Mouse (Mus musculus): Measurements from ENCODE around the gene Hoxa10.

The Hoxa10 gene

DNA sequence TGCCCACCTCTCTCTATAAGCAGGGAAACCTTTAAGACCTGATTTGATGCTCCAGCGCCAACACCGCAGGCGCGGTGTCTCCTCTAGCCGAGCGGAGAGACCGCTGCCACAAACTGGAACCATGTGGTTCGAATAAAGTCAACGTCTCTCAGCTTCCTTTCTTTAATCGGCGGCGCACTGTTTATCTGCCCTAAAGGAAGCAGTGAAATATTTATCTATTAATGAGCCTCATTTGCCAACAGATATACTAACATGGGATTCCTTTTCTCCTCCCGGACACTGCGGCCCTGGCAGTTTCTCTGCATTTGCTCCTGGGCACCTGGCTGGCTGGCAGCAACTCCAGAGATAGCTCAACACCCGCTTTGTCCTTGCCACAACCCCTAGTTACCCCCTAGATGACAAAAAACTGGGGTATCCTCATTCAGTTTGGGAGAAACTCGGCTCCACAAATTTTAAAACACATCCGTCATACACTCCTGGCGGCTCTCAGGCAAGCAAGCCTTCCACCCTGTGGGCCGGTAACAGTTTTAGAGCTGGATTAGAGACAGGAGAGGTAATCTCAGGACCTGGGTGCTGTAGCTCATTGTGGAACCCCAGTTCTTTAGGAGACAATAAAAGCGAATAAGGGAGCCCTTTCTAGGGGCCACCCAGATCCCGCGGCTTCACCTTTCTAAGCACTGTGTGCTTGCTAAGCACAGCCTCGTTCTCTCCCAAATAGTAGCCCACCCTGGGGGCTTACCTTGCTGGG is 22.6 kb downstream of the Hoxa10 start:
- peak; percentile 50 for DNase-seq (ENCODE audit: low read depth)

DNA sequence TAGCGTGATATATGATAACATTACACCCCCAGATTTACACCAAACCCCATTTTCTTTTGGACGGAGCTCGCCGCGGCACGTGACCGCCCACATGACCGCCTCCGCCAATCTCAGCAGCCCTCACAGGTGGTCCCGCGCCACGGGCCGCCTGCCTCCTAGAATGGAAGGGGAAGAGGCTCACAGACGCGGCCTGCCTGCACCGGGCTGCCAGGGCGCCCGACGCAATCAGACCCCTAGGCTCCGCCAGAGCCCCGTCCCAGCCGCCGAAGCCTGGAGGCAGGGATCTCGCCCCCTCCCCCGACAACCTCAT is 23.2 kb downstream of the Hoxa10 start:
- peak; percentile 71 for DNase-seq (ENCODE audit: low read depth)

DNA sequence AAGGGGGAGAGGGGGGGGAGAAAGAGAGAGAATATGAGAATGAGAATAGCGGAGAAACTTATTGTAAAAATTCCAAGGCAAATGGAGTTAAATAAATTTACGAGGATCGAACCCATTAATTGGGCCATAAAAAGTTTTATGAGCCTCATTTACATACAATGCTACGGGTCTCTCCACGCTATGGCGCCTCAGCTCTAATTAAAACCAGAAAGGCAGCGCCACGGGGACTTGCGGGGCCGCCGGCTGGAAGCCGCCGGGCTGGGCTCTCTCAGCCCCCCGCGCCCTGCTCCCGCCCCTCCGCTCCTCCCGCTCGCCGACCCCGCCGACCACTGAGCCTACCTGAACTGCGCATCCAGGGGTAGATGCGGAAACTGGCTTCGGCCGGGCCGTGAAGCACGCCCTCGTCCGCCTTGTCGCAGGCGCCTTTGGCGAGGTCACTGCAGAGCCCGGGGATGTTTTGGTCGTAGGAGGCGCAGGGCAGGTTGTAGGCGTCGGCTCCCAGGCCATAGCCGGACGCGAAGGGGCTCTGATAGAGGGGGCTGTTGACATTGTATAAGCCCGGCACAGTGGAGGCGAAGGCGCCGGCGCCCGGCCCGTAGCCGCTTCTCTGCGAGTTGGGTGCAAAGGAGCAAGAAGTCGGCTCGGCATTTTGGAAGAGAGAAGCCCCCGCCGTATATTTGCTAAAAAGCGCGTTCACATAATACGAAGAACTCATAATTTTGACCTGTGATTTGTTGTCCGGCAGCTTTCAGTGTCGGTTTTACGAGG is 23.8 kb downstream of the Hoxa10 start:
- peak; percentile 53 for DNase-seq (ENCODE audit: low read depth)

DNA sequence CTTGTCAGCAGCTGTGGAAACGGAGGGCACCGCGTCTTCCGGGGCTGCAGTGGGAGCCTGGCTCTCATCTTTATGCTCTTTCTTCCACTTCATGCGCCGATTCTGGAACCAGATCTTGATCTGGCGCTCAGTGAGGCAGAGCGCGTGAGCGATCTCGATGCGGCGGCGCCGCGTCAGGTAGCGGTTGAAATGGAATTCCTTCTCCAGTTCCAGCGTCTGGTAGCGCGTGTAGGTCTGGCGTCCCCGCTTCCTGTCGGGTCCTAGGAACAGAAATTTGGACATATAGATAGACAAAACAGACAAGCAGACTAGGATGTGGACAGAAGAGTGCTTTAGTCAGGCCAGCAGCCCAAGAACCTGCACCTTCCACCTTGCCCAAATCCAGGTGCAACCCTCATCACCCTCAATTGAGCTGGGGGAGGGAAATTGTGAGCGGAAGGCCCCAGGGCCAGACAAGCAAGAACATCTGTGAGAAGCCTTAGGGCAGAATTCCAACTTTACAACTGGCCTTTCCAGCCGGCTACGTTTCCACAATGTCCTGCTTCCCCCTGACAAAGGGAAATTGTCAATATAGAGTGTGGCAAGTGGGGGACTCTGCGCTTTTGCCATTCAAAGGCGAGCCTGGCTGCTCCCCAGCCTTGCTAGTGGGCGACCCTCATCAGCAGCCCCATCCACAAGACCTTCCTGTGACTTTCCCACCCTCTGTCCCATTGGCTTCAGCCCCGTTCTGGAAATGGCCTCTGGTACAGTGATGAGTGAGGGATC is 24.7 kb downstream of the Hoxa10 start:
- peak; percentile 30 for DNase-seq (ENCODE audit: low read depth)

DNA sequence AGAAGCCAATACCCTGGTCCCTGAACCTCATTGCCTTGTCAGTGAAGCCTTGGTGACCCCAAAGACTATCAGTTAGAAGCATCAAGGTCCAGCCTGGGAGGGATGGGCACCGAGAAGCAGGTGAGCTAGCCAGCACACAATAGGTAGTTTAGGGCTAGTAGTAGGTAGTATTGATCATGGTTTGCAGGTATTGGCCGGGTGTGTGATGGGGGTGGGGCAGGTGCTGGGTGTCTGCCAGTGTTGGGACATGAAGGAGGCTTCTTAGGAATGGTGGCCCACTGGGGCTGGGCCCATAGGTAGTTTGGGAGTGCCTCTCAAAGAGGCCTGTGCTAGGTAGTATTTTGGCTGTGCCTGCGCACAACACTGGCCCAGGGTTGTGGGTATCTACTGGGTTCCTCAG is 25.6 kb downstream of the Hoxa10 start:
- peak; percentile 11 for DNase-seq (ENCODE audit: low read depth)

DNA sequence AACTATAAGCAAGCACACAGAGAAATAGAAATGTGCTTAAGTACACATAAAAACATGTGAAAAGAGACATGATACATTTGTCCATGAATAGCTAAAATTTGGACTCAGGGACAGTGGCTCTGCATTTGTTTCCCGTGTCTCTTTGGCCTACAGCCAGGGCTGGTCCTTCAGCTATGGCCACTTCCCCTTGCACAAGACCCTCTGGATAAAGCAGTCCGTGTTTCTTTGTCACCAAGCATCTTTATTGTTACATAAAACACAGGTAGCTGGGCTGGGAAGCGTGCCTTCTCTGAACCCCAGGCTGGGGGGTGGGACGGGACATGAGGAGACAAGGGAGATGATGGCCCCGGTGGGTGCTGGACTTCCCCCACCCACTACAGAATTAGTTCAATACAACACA is 26.4 kb downstream of the Hoxa10 start:
- DNase-seq (ENCODE audit: low read depth): peak; percentile 17

DNA sequence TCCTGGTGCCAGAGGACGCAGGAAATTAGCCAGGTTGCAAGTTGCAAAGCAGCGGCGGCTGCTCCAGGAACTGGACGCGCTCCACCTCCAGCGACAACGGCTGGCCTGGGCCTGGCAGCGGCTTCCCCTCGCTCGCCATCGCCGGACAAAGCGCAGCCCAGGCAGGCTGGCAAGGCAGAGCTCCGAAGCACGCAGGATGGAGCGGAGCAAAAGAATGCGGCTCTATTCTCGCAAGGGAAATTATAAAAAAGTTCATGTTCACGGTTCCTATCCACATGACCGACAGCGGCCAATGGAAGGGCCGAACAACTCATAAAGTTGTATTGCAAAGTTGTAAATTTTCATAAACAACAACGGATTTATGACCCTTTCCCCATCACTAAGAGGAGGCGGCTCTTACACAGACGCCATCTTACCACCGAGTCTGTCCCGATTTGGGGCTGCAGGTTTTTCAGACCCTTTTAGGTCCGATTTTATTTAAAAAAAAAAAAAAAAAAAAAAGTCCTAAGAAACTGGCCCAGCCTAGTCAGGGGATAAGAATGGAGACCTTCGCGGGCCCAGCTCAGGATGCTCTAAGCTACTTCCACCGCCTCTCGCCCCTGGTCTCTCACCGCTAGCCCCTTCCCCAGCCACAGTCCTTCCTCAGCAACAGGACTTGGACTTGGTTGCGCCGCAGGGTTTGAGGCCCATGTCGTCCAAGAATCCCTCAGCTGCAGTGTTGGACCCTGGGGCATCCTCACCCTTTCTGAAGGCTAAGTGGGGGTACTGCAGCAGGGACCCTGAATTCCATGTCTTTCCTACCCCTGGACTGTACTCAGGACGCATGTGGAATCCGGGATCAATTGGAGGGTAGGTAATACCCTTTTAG is 27.3 kb downstream of the Hoxa10 start, which contains the start of the genes Hoxa3 and Gm28308:
Gene Hoxa3, minus strand, starts transcription at position 218 of the 868 bp plus-strand sequence.
Gene Gm28308, minus strand, starts transcription at position 221 of the 868 bp plus-strand sequence.
- peak; percentile 15 for DNase-seq (ENCODE audit: low read depth)

DNA sequence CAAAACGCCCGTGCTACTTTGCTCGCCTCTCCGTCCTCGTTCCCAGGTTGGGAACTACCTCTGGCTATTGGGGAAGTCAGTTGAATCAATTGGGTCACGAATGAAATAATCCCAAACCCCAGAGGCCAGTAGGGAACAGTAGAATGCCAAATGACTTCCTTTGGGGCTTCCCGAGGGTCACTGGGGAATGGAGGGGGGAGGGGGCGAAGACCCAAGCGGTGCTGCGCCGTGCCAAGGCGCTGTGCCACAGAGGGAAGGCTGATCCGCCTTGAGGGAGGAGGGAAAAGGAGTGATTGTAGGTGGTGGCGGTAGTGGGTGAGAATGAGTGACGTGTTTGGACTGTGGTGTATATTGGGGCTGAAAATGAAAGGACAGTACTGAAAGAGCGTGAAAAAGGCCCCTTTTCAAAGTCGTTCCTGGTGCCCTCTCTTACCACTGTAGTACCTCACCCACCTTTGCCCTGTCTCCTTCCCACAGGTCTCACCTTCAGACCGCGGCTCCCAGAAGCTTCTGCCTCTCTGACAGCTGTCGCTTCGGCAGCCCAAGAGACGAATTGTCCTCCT is 28.0 kb downstream of the Hoxa10 start:
- DNase-seq (ENCODE audit: low read depth): peak; percentile 61

DNA sequence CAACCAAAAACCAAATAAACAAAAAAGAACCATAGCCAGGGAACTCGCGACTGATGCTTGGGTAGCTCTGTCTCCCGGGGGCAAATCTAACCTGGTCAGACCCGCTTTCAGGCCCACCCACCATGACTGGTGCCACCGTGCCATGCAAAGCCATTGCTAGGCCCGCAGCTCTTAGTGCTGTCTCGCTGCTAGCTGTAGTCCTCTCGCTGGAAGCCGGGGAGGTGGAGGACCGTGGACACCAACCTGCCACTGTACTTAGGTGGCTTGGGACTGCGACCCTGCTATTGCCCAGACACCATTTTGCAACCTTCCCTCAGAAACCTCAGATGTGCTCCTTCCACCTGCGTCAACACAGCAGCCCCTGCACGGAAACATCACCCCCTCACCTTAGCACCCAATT is 28.7 kb downstream of the Hoxa10 start:
- DNase-seq (ENCODE audit: low read depth): no peak

DNA sequence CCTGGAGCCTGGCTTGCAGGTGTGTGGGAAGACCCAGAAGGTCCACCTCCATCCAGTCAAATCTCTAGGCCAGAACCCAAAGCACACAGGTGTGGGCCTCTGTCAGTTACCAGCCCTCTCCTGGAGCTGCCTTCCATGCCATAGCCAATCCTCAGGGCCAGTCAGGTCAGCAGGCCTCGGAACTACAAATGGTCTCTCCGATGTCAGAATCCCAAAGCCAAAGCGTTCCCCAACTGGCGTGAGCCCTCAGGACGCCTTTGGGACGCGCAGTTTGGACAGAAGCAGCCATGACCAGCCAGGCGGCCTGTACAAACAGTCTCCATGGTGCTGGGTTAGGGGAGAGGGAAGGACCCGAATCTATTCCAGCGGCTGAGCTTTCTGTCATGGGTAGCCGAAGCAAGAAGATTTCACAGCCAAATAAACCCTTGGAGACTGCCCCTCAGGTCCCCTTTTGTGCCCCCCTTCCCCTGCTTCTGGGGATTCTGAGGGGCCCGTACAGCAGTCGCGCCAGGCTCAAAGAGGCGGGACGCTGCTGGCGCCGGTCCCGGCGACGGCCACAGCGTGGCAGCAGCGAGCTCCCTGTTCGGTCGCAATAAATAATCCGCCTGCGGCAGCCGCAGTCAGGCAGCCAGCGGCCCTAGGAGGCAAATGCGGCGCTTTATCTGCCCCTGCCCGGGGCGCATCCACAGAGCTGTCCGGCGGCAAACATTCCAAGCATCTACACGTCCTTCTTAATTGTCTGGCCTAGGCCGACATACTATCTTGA is 29.3 kb downstream of the Hoxa10 start:
- DNase-seq (ENCODE audit: low read depth): peak; percentile 82

DNA sequence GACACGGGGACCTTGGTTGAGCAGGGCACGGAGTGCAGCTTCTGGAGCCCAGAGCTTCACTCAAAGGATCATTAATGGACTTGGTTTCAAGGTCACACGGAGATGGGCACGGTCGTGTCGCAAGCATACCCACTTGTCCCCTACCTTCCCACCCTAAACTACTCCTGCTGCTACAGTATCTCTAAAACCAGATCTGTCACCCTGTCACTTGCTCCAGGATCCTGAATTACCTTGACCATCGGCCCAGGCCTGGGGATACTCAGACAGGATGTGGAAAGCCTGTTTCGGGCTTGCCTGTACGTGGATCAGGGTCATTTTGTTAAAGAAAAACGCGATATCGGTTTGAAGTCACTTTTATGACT is 31.0 kb downstream of the Hoxa10 start:
- no peak for DNase-seq (ENCODE audit: low read depth)

DNA sequence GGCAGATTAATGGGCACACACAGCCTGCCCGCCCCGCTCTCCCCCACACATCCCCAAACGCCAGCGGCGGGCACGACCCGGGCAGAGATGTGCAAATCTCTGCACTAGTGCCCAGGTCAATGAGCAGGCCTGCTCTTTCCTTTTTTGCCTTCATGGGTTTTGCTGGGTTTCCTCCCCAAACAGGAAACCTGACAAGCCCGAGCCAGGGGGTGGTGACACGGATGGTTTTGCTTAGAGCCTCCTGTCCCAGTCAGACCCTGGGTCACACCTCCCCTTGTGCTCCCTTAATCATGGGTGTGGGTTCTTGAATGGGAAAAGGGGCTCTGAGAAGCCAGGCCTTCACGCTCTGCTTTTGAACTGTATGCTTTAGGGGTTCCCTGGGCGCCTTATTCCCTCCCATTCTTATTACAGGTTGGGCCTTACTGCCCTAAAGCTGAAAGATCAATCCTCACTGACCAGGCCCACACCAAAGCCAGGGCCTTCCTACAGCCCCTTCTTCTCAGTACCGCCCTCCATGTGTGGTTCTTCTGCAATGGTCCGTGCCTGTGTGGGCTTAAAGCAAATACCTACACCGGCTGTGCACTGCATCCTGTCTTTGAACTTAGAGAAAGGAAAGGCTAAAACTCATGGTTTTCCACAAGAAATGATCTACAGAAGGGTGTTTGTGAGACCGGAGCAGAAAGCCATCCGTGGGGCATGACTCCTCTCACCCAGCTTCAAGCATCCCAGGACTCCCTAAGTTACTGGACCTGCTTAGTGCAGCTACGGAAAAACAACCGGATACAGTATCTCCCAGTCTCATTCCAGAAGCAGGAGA is 31.6 kb downstream of the Hoxa10 start:
- peak; percentile 33 for DNase-seq (ENCODE audit: low read depth)

DNA sequence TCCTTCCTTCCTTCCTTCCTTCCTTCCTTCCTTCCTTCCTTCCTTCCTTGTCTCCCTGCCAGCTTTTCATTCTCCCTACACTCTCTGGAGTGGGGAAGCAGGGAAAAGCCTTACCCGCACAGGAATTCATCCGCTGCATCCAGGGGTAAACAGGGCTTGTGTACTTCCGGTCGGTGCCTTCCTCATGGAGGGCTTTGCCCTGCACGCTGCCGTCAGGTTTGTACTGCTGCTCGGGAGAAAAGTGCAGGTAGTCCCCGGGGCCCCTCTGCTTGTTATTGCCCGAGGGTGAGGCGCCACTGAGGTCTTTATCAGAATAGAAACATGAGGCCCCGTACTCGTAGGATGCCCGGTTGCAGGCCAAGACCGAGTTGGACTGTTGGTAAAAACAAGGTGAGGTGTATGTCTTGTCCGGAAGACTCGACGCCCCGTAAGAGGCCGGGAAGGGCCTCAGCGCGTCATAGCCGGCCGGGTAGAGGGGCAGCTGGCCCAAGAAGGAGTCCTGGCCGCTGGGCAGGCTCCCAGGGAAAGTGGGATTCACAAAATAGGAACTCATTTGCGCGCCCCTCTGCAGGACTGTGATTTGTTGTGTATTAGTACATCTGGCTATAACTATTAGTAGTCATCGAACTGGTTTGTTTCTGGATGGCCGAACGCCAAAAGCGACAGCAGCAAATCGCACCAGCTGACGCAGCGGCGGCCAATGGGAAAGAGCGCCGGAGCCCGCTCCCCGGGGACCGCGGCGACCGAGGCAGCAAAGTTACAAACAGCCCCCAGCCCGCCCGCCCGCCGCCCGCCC is 32.4 kb downstream of the Hoxa10 start, which contains the start of gene Hoxa6:
Gene Hoxa6, minus strand, starts transcription at position 651 of the 796 bp plus-strand sequence.
- peak; percentile 19 for DNase-seq (ENCODE audit: low read depth)

DNA sequence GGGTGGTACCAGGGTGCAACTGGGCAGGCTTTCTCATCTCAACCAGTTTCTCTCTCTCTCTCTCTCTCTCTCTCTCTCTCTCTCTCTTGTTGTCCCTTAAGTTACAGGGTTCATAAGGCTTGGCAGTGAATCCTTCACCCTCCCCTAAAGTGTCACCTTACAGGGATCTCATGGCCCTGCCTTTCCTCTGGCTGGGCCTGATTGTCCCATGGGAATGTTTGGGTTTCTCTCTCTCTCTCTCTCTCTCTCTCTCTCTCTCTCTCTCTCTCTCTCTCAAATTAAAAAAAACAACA is 33.0 kb downstream of the Hoxa10 start:
- DNase-seq (ENCODE audit: low read depth): no peak

DNA sequence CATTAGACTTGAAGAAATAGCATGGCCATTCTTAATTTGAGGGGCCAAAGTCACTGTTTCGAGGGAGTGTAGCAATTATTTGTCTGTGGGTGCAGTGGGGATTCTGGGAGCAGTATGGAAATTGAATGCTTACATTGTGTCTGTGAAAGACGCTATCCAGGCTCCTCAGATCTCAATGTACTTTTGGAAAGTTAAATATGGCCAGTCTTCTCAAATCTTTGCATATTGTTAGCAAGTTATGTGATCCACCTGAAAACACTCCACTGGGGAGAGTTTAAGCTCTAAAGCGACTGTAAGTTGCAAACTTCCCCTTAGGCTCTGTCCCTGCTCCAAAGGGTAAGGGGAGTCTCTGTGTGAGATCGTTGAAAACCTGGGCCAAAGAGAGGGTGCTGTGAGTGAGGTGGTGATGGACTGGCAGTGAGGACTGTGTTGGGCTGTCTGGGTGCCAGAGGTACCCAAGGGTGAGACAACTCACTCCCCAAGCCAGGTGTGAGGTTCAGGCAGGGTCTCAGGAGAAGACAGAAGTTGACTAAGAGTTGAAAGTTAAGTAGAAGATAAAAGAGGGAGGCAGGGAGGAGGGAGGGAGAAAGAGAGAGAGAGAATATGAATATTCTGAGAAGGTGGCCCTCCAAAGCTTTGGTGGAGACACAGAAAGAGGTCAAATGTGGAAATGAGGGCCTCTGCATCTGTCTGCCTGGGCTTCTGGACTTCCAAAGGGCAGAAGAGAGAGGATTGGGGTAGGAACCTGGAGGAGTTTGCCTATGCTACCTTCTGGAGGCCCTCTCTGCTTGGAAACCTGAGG is 33.6 kb downstream of the Hoxa10 start:
- DNase-seq (ENCODE audit: low read depth): no peak

DNA sequence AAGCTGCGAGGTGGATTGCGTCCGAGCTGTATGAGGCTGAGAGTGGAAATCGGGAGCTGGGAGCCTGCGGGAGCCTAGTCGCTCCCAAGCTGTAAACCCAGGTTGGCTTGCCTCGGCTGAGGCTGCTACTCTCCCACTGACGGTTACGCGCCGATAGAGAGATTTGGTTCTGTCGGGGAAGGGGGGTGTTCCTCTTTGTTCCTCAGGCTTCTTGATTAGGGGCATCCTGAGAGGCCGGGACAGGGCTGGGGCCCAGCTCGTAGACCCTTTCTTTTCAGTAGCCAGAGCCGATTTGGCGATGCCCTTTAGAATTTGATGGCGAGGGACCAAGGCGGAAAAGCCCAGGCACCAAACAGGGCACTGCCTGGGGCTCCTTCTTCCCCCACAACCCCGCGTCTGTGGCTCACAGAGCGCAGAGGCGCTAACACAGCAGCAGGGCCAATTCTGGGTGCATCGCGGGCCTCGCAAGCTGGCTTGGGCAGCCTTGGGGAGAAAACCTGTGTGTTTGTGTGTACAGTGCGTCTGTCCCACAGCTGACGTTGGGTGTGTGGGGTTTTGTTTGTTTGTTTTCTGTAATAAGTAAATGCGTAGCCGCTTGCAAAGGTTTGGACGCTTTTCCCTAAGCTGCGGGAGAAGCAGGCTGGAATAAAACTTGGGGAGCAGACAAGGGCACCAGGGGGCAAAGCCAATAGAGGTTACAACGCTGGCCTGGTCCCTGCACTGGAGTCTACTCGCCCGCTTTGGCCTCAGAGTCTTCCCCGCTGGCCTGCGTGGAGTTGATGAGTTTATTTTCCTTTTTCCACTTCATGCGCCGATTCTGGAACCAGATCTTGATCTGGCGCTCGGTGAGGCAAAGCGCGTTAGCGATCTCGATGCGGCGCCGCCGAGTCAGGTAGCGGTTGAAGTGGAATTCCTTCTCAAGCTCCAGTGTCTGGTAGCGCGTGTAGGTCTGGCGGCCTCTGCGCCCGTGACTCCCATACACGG is 34.7 kb downstream of the Hoxa10 start:
- no peak for DNase-seq (ENCODE audit: low read depth)

DNA sequence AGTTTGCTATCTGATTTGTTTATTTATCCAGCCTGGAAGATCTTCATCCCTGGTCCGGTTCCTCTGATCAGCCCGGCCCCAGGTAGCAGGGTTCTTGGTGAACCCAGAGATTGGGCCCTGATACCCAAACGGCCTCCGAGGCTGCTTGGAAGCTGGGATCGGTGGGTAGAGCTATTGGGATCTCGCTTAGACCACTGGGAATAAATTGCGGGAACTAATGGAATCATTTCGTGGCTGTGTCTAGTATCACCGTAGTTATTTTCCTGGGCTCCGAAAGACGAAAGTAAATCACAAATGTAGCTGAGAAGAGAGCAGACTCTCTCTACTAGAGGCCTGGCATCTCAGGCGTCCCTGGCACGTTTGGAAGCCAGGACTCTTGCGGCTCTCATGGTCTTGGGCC is 35.4 kb downstream of the Hoxa10 start:
- no peak for DNase-seq (ENCODE audit: low read depth)

Measured in naive thymus-derived CD4-positive, alpha-beta T cell, adult 2 months (primary cell).